Mouse (Mus musculus) gastrocnemius, postnatal 25 days (tissue): ENCODE results near the gene Kynu. TPM values are rescaled to one million over a fixed set of nuclear protein-coding genes. Genes with fewer than 3 reads are reported as not detected.

Source experiments
- DNase-seq: peaks from one replicate; pipeline ENCODE4 v3.0.0; 2022
- total RNA-seq, 2 experiments: library from RNA; stranded (reverse); gene quantifications; 1 replicate in 1 of 2; 2 replicates in 1 of 2; pipeline ENCODE4 v1.2.3; 2021

The Kynu gene
- total RNA-seq, 2 experiments from 2014 or later, result not detected

DNA sequence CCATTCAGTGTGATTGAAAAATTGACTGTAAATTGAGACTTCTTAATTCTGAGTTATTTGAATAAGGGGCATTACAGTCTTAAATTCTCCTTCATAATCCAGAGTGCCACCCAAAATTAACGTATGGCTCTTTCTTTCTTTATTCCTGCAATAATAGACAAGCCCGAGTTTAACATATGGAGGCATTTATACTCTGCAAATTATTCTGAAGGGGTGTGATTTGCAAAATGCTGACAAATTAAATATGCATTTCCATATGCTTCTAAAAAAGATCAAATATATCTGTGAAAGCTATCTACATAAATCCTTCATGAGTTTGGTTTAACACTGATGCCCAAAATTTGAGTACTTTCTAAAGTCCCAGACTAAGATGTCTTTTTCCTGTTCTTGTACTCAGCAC, 91.8 kb downstream of the Kynu start:
- DNase-seq, result no peak

DNA sequence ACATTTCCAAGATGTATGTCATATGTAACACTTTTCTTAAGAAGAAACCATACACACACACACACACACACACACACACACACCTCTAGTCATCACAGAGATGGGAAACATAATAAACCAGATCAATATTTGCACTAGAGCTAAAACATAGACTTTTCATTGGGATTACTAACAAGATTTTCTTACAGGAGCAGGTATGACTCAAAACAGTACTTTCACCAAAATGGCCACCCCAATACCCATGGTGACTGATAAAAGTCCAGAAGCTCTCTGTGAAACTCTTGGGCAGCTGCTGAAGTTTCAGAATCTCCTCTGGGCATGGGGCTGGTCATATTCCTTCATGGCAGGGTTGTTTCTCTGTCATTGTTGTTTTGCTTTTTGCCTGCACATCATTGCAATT, 114.5 kb downstream of the Kynu start:
- DNase-seq, result no peak

DNA sequence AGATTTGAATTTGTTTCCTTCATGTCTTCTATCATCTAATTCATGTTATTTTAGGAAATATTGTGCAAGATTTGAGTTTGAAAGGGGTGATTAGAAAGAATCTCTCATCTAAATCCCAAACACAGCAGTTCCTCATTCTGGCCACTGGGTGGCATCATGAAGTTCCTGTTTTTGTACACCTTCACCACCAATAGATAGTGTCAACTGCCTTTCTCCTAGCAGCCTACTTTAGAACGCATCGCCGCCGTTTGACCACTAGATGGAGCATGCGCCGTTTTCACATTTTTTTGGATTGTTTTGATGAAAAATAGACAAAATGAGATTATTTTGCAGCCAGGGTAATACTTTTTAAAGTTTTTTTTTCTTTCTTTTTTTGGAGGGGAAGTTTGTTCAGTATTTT, 118.5 kb downstream of the Kynu start:
- DNase-seq, result peak; percentile 23

GRCm38 (mm10) chr2:43674098-43674497, 119.0 kb downstream of the Kynu start:
- no peak for DNase-seq

GRCm38 (mm10) chr2:43675277-43675676, 120.1 kb downstream of the Kynu start:
- no peak for DNase-seq

DNA sequence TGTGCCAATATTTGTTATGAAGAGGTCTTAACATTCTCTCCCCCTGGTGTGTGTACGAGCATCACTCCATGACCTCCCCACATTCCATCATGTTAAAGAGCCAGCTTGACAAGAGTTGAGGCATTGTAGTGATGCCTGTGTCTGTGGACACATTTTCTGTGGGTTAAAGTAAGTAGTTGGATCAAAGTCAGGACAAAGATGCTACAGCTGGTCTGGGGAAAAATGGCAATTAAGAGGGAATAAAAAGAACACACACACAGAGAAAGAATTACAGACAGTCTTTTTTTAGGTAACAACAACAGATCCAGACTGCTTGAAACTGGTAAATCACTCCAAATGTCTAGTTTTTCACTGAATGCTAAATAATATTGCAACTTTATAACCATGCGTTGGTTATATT, 135.3 kb downstream of the Kynu start:
- no peak for DNase-seq

DNA sequence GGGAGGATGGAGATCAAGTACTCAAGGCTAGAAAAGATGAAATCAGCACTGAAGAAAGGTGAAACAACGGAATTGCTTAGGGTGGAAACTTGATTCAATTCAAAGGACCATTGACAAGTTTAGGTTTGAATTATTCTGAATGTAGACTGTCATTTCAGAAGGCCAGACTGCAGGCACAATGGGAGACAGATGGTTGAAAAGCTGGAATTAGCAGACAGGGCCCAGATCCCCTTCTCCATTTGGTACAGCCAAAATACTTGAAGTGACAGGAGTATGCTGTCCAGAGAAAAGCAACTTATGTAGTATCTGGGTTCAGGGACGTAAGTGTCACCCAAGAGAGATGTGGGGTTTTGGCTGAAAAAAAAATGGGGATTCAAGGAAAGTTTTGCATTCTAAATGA, 136.2 kb downstream of the Kynu start:
- DNase-seq, result no peak

DNA sequence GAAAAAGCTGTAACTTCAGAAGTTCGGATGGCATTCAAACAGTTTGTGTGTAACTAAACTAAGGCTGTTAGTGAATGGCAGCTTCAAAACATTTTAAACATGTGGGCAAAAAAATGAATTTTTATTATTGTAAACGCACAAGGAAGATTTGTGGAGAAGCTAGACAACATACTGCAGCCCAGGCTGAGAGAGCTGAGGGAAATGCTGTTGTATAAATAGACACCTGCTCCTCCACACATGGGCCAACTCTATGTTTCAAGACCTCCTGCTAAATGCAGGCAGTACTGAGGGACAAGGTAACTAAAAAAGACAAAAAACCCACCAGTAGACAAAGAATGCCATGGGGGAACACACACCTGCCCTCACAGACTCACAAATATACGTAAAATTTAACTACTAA, 140.5 kb downstream of the Kynu start:
- DNase-seq, result no peak

GRCm38 (mm10) chr2:43712611-43713138, 157.5 kb downstream of the Kynu start:
- no peak for DNase-seq

DNA sequence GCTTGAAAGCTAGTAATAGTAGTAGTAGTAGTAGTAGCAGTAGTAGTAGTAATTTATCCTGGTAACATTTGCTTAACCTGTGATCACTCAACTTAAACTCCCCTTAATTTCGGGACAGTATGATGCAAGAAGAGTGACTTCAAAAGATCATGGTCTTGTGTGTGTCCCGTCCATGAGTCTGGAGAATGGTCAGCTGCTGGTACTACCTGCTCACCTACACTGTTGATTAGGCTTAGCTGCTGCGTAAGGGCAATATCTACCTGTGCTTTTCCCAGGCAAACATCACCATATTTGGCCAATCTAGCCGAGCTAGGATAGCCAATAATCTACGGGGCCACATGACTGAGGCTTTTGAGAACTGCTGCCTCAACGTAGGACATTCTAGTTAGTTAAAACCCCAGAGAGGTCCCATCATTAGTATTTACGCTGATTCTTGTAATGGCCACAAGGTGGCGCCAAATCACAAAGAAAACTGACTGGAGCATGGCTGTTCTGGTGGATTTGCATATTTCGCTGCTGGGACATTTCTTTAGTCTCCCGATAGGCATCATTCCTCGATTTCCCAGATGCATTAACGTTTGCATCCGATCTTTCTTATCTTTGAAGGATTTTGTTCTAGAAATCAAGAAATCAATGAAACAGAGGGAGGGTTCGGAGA, 167.4 kb downstream of the Kynu start:
- no peak for DNase-seq

GRCm38 (mm10) chr2:43723104-43723541, 168.0 kb downstream of the Kynu start:
- DNase-seq, result no peak

DNA sequence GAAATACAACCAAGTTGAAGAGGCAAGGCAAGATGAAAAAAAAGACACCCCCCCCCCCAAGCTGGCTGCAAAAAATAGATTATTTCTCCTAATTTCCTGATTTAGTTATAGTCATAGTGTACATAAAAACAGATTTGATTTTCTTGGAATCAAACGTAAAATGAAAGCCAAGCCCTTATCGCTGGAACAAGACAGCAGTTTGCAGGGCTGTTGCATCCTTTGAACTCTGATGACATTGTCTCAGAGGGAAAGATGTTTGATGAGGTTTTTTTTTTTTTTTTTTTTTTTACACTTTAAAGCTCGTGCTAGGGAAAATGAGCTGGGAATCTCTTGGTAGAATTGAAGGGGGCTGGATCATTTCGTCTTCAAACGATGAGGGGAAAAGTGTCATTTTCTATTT, 172.1 kb downstream of the Kynu start:
- DNase-seq, result no peak

DNA sequence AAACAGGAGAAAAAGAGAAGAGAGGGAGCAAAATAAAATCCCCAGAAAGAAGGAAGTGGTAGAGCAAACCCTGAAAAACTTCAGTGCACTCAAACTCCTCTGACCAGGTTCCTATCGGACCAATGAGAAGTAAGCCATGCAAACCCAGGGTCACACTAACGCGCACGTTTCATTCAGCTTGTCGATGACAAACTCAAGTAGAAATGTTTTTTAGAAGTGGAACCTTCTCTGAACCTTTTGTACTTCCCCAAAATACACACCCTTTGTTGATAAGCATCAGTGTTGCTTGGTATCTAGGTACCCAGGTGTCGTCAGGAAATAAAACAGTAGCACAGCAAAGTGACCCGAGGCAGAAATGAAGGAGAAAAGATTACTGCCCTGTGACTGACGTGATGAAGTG, 172.6 kb downstream of the Kynu start:
- no peak for DNase-seq

DNA sequence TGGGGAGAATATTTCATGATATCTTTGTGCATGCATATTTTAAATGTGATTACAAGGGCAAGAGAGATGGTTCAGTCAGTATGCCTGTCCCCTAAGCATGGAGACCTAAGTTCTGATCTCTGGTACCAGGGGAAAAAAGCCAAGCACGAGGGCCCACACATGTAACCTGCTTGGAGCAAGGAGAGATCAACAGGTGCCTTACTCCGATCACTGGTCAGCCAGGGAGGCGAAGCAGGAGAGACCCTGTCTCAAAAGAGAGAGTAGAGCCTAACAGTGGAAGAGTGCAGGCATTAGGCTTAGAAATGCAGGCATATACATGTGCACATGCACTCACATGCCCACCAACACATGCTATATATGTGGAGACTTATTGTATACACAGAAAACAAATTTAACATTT, 173.7 kb downstream of the Kynu start:
- DNase-seq, result no peak

Other genes starting within 250 kb of the Kynu start
- 1 to 10 TPM in 1 of 2 experiments, under 1 TPM in 1; 0.51 to 1.1 TPM for gene Arhgap15, start 193.5 kb downstream of the Kynu start, total RNA-seq